Mouse (Mus musculus) granulocyte monocyte progenitor cell, adult 5-6 weeks (primary cell): Measurements from ENCODE around the gene Kcna2. TPM values are rescaled to one million over a fixed set of nuclear protein-coding genes. Genes with fewer than 3 reads are reported as not detected.

Experiments
- ATAC-seq: replicated peaks from 2 replicates; pipeline ENCODE4 v1.8.0; 2016; ENCODE audit warnings: mild to moderate bottlenecking, moderate TSS enrichment, inconsistent platforms; ENCODE audit not compliant: poor library complexity, severe bottlenecking
- total RNA-seq, 2 experiments: library from RNA; stranded (forward) in 1 of 2; stranded (reverse) in 1 of 2; fragments of 200-712, 200-1000 nt in 1 of 2; fragments of >200 nt in 1 of 2; fragmentation: Nextera tagmentation in 1 of 2; gene quantifications; 2 replicates each; pipeline ENCODE4 v1.2.3; 2014 to 2017

The Kcna2 gene
- total RNA-seq, 2 experiments from 2014 or later: not detected

DNA sequence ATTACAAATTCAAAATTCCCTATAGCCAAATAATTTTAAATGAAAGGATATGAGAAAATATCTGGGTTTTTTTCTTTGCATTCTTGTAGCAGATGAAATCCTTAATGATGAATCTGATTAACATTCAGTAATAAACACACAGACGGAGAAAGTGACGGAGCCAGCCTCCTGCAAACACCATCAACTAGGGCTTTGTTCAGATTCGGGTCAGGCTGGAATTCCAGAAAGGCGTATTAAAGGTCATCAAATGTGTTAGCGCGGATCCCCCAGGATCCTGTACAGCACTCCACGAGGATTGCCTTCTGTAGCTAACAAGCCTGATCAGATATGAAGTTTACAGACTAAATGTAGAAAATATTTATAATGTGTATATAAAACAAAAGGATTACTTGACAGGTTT is 46.2 kb downstream of the Kcna2 start:
- ATAC-seq: no peak

DNA sequence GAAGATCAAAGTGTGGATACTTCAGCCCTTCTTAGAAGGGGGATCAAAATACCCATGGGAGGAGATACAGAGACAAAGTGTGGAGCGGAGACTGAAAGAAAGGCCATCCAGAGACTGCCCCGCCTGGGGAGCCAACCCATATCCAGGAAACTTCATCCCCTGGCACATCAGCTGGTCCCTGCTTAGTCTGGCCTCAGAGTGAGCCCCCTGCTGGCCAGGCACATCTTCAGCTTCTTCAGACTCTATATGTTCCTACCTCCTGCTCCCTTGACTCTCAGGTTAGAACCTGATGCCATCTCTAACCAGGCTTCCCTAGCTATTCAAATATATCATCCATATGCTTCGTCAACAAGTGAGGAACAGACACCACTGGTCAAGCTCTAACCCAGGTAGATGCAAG is 48.1 kb downstream of the Kcna2 start:
- ATAC-seq: 0 out of 2 replicates have a peak, but pooled peaks have one; percentile 48

DNA sequence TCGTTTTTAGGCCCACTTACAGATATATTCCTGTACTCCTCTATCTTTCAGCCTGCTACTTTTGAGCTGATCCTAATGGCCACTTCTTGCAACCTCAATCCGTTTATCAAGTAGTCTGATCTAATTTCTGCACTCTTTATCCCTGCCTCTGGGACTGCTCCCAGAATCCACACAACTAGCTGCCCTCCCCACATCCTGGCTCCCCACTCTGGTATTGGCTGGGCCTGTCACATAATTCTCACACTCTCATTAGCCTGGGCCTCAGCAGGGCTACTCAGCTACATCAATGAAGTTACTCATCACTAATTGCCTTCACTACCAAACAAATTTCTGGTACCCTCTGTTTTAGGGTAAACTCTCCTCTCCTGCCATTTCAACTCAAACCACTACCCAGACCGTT is 49.5 kb downstream of the Kcna2 start:
- ATAC-seq: no peak

DNA sequence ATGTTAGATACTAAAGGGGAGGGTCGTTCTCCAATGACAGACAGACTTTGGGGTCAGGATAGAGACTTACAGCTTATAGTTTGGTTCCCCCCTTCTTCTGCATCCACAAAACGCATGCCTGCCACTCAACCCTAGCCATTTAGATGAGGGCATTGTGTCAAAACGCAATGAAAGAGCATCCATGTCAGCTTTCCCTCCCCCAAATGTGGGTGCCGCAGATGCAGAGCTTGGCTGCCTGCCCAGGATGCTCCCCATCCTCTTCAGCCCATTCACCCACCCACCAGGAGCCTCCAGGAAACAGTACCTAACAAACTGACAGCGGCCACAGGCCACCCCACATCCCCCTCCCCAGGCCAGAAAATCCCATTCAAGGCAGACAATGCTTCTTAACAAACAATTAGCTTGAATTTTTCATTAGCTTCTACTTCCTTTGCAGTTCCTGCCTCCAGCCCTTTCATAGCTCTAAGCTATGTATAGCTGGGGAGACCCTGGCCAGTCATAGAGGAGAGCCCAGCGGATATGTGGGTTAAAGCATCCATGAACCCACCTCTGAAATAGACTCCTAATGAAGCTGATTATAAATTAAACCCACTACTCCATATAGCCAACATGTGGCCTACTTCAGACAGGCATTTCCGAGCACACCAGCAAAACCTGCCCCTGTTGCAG is 50.1 kb downstream of the Kcna2 start:
- ATAC-seq: no peak

DNA sequence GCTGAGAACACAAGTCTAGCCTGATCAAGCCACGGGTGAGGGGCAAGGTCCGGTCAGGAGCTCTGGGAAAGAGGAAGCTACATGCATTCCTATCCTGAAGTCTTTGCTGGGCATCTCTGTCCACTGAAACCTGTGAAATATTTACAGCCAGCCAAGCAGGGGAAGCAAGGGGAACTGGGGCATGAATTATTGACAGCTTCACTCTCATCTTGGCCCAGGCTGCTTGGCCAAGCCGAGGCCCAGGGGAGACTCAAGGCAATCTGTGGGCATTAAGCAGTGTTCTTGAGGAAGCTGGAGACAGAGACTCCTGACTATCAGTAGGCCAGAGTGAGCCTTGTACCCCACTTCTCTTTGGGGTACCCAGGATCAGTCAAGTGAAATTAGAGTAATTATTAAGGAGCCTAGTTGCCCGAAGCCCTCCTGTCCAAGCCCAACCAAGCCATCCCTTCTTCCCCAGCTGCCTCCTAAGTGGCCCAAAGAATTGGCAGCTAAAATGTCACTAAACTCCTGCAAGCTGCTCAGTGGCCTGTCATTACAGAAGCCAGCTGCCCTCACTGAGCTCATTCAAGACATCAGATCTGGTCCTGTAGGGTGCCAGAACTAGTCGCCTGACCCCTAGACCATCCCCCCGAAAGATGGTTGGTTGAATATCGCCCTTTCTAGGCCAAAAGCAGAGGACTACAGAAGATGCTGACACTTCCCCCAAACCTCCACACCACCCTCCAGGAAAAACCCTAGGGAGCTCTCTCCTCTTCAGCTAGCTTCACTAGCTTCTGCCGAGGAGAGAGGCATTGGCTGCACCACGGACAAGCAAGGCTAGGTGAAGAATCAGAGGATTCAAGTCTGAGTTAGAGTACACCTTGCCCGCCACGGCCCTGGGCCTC is 53.1 kb downstream of the Kcna2 start:
- no peak for ATAC-seq

DNA sequence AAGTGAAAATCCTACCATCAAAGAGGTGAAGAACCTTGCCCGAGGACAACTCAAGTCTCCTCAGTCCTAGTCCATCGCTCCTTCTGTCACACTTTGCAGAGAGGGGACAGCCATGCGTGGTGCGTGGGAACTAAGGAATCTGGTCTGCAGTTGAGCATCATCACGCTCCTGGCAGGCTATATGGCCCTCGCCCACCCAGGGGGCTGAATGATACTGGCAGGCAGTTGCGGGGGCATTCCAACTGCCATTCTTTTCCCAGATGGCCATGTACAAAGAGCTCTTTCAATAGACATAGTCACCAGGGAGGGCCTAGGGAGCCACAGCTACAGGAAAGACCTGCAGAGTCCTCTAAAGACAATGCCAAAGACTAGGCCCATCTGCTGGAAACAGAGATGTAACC is 57.9 kb downstream of the Kcna2 start:
- ATAC-seq: no peak

DNA sequence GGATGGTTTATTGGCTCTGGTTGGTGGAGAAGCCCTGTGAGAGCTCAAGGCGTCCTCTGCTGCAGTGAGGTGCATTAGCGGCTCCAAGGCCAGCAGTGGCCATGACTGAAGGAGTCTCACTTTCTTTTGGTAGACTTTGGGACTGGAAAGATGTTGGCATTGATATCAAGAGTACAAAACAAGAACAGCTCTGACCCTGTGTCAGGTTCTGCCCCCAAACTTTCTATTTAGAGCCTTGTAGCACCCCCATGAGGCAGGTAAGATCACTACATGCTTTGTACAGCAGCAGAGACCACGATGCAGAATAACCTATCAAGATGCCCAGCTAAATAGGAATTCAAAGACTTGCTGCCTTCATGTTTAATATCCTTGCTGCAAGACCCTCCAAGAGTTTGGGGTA is 58.5 kb downstream of the Kcna2 start:
- peak; percentile 55 for ATAC-seq

DNA sequence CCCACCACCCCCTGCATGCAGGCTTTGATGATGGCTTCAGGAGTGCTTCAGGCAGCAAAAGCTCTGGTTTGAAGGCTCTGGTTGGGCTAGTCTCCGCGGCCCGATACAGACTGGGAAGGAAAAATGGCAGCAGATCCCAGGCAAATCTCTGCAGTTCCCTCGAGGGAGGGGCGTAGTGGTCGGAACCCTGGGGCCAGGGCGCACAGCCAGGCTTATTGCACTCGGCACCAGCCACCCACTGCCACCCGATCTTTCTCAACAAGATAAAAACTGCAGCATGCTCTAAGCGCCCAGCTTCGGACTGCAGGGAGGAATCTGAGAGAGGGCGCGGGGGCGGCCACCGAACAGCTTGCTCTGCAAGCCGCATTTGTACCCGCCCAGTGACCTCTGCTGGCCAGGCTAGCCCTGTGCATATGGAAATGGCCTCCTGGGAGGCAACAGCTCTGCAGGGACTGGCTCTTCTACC is 58.9 kb downstream of the Kcna2 start:
- no peak for ATAC-seq

DNA sequence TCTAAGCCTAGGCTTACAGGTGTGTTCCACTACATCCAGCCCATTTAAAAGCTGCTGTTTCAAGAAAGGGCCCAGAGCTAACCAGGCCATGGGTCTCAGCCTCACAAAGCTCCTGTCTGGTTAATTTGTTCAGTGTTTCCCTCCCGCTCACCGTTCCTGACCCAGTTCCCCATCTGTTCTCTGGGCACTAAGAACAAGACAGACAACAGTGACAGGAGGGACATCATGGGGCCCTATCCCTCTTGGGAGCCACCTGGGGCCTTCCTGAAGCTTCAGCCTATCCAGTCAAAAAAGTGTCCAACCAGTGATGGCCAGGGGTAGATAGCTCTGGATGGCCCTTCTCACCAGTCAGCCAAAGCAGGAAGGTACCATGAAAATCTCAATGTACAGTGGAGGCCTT is 61.8 kb downstream of the Kcna2 start:
- no peak for ATAC-seq

Other genes starting within 250 kb of the Kcna2 start
- 8.4 and 15.0 TPM in 2 replicates for gene Kcna3, start 65.0 kb upstream of the Kcna2 start, total RNA-seq (2014; fragmentation: Nextera tagmentation)
- 4.4 and 5.1 TPM in 2 replicates for gene Kcna3, start 65.0 kb upstream of the Kcna2 start, total RNA-seq (2017)
- gene Kcna10, start 81.9 kb downstream of the Kcna2 start, total RNA-seq (2014; fragmentation: Nextera tagmentation): not detected in 2 replicates
- gene Kcna10, start 81.9 kb downstream of the Kcna2 start, total RNA-seq (2017): not detected in 2 replicates
- gene Cym, start 120.6 kb downstream of the Kcna2 start, total RNA-seq (2014; fragmentation: Nextera tagmentation): not detected in 2 replicates
- not detected in 2 replicates for gene Cym, start 120.6 kb downstream of the Kcna2 start, total RNA-seq (2017)
- gene A630076J17Rik, start 129.5 kb downstream of the Kcna2 start, total RNA-seq (2014; fragmentation: Nextera tagmentation): not detected in 2 replicates
- gene A630076J17Rik, start 129.5 kb downstream of the Kcna2 start, total RNA-seq (2017): not detected in 2 replicates
- gene Prok1, start 138.6 kb downstream of the Kcna2 start, total RNA-seq (2014; fragmentation: Nextera tagmentation): not detected in 2 replicates
- not detected in 2 replicates for gene Prok1, start 138.6 kb downstream of the Kcna2 start, total RNA-seq (2017)
- gene Lamtor5, start 177.7 kb downstream of the Kcna2 start, total RNA-seq (2014; fragmentation: Nextera tagmentation): 125 and 167 TPM in 2 replicates
- gene Lamtor5, start 177.7 kb downstream of the Kcna2 start, total RNA-seq (2017): 57.3 and 64.8 TPM in 2 replicates
- gene Slc16a4, start 190.1 kb downstream of the Kcna2 start, total RNA-seq (2014; fragmentation: Nextera tagmentation): not detected in 2 replicates
- gene Slc16a4, start 190.1 kb downstream of the Kcna2 start, total RNA-seq (2017): not detected in 2 replicates
- 46.9 and 51.3 TPM in 2 replicates for gene Rbm15, start 232.5 kb downstream of the Kcna2 start, total RNA-seq (2014; fragmentation: Nextera tagmentation)
- 28.4 and 32.1 TPM in 2 replicates for gene Rbm15, start 232.5 kb downstream of the Kcna2 start, total RNA-seq (2017)